20 mouse cellular contexts compared by ENCODE assay signal in the genomic region with DNA sequence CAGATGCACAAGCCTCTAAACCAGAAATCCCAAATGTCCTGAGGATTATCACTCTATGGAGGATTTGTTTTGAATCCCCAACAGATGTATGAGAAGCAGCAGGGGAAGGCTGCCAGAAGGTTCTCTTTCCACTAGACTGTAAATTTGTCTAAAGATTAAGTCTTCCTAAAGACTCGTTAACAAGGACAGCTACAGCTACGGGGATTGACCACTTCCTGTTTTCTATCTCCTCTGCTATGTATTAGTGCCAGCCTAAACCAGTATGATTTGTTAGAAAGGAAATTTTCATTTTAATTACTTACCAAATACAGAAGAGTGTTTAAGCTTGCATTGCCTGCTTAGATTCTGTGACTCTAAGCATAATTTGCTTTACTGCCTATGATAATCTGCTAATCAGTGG. TPM values are rescaled to one million over a fixed set of nuclear protein-coding genes. Genes with fewer than 3 reads are reported as not detected.
A peak's percentile ranks its signal among the peaks of the same experiment; 100 is the strongest.
DNase-seq lines count a peak whose midpoint lies in the region; ATAC-seq lines count a peak whose summit lies in the region.
"Had no signal": no experiment of that assay in that cellular context is flagged by ENCODE, and none has a peak within 500 bp of the region (broad histone marks: within the 10 kb centered on the region; RNA-seq: fewer than 3 reads in every experiment).

No protein-coding gene starts in this region.

- peak; percentile 67 for ATAC-seq in common myeloid progenitor, adult 5-6 weeks (replicated peaks; ENCODE audit: low read depth, poor library complexity, severe bottlenecking)
- peak; percentile 55 for ATAC-seq in megakaryocyte progenitor cell, adult 5-6 weeks (replicated peaks; ENCODE audit: poor library complexity)
- ATAC-seq: CD4-positive, CD25-positive, alpha-beta regulatory T cell, adult 4 months; forebrain, embryonic 15.5 days; hindbrain, postnatal 0 days; intestine, postnatal 0 days; lung, postnatal 0 days had no signal

- peak; percentile 42 for DNase-seq in retina, postnatal 1 day
- no peak for DNase-seq in retina, embryonic 14.5 days (ENCODE audit: low spot score)
- no peak for DNase-seq in layer of hippocampus, adult 8-10 months (ENCODE audit: low spot score in 2 of 2)
- no peak for DNase-seq in adrenal gland, postnatal 14 days
- no peak for DNase-seq in right cerebral cortex, postnatal 36 days (ENCODE audit: low spot score in 2 of 2)
- DNase-seq: cerebellum, adult 11-12 months; kidney, postnatal 4 days; layer of hippocampus, adult 9-11 months; right cerebral cortex, adult 18-20 months; thymus, adult 2 months had no signal

RNA-seq across cellular contexts. Expression of a gene that starts 30.0 kb away (rescaled TPM):
- total RNA-seq in common myeloid progenitor, adult 5-6 weeks (2017) = 2.8 and 2.9 TPM in 2 replicates
- total RNA-seq in megakaryocyte progenitor cell, adult 5-6 weeks (2015) = 18.1 and 20.8 TPM in 2 replicates
- 24.5 and 24.9 TPM in 2 replicates for total RNA-seq in megakaryocyte progenitor cell, adult 5-6 weeks (2017)
- not detected for total RNA-seq in layer of hippocampus, adult 8-10 months (2022)
- 0.15 and 0.60 TPM in 2 replicates for total RNA-seq in adrenal gland, postnatal 14 days (2021)
- total RNA-seq: gastrocnemius, adult 8-10 months; left cerebral cortex, adult 2 months; left cerebral cortex, postnatal 36 days had no signal
